Mouse (Mus musculus): ENCODE results near the gene Samd1. TPM values are rescaled to one million over a fixed set of nuclear protein-coding genes. Genes with fewer than 3 reads are reported as not detected.

Gene Samd1
- total and polyA plus RNA-seq, 3 experiments, result 111 to 121 TPM; not detected in 1

DNA sequence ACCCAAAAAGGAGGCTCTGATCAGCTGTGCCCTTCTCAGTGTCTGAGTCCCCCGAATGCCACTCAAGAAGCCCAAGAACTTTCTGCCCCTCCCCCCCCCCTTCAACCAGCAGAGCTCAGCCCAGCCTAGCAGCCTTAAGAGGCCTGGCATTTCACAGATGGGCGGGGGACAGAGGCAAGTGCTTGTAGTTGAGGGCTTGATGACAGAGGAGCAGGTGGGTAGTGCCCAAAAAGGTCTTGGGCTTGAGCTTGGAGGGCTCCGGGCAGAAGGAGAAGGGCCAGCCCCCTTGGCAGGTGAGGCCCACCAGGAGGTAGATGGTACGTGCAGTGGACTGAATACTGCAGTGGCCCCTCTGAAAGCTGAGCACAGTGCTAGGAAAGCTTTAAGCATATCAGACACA, 23.0 kb upstream of the Samd1 start:
- Histone ChIP-seq H3K27ac (ENCODE audit: control insufficient read depth, low read depth, low read length) (no peak overlapping the region), H3K9ac (ENCODE audit: control insufficient read depth, low read depth, low read length, poor library complexity, severe bottlenecking) (no peak overlapping the region), H3K79me2 (ENCODE audit: control insufficient read depth, insufficient read depth, low read length, poor library complexity) (peaks cover 8% of the 10 kb centered on the region), H3K27me3 (ENCODE audit: control insufficient read depth in 1 of 2, insufficient read depth in 2 of 2, low read length in 2 of 2) (no peaks in the 10 kb centered on the region), H3K36me3 (ENCODE audit: control insufficient read depth in 1 of 2, insufficient read depth in 2 of 2, low read length in 2 of 2) (no peaks in the 10 kb centered on the region; a peak in 2 of 4 replicates), H3K4me1 (ENCODE audit: control insufficient read depth in 1 of 2, insufficient read depth in 2 of 2, low read length in 2 of 2) (peaks cover 2 to 9% of the 10 kb centered on the region in 2 experiments; a peak in 2 of 4 replicates), H3K9me3 (replicated peaks; ENCODE audit: insufficient read depth, low read length) (no peaks in the 10 kb centered on the region), H3K4me3 (ENCODE audit: control insufficient read depth in 1 of 2, insufficient read depth in 1 of 2, low read depth in 2 of 2, low read length in 2 of 2) (no peak overlapping the region)
- DNase-seq (ENCODE audit: low read depth, low spot score), result no peak
- no peak for TF ChIP-seq EP300 (IDR thresholded peaks at IDR 0.05; ENCODE audit: low read depth in 1 of 2, low read length in 2 of 2)
- no peak for TF ChIP-seq POLR2A (IDR thresholded peaks at IDR 0.05; ENCODE audit: control insufficient read depth in 1 of 2, insufficient read depth in 1 of 2, low read depth in 1 of 2, low read length in 2 of 2, poor library complexity in 1 of 2)
- no peak for TF ChIP-seq RAD21 (IDR thresholded peaks at IDR 0.05; ENCODE audit: low read depth, low read length)
- no peak for TF ChIP-seq MEF2A (IDR thresholded peaks at IDR 0.05; ENCODE audit: extremely low read depth, insufficient replicate concordance, low read depth, low read length, poor library complexity, severe bottlenecking)
- no peak for TF ChIP-seq NELFE (IDR thresholded peaks at IDR 0.05; ENCODE audit: low read depth, low read length)
- TF ChIP-seq SIN3A (IDR thresholded peaks at IDR 0.05; ENCODE audit: low read length), result no peak
- TF ChIP-seq GATA1 (IDR thresholded peaks at IDR 0.05; ENCODE audit: low read depth, low read length), result no peak
- TF ChIP-seq USF2 (IDR thresholded peaks at IDR 0.05; ENCODE audit: borderline replicate concordance in 1 of 2, insufficient read depth in 1 of 2, low read depth in 1 of 2, low read length in 2 of 2), result no peak
- TF ChIP-seq ZNF384 (IDR thresholded peaks at IDR 0.05; ENCODE audit: low read depth, low read length), result no peak
- no peak for TF ChIP-seq USF1 (IDR thresholded peaks at IDR 0.05; ENCODE audit: low read depth, low read length)
- TF ChIP-seq TCF12 (IDR thresholded peaks at IDR 0.05; ENCODE audit: low read depth, low read length), result no peak
- TF ChIP-seq MAX (IDR thresholded peaks at IDR 0.05; ENCODE audit: low read length), result no peak
- TF ChIP-seq UBTF (IDR thresholded peaks at IDR 0.05; ENCODE audit: borderline replicate concordance, insufficient read depth, low read depth, low read length), result no peak
- TF ChIP-seq RCOR1 (IDR thresholded peaks at IDR 0.05; ENCODE audit: low read depth, low read length), result no peak
- no peak for TF ChIP-seq ZC3H11A (IDR thresholded peaks at IDR 0.05; ENCODE audit: low read depth, low read length)

GRCm38 (mm10) chr8:83976101-83976630, 21.3 kb upstream of the Samd1 start:
- Histone ChIP-seq H3K9ac (ENCODE audit: control insufficient read depth, low read depth, low read length, poor library complexity, severe bottlenecking) (no peak overlapping the region), H3K27ac (ENCODE audit: control insufficient read depth, low read depth, low read length) (no peak overlapping the region), H3K4me3 (ENCODE audit: control insufficient read depth in 1 of 2, insufficient read depth in 1 of 2, low read depth in 2 of 2, low read length in 2 of 2) (no peak overlapping the region), H3K4me1 (ENCODE audit: control insufficient read depth in 1 of 2, insufficient read depth in 2 of 2, low read length in 2 of 2) (peaks cover 2 to 9% of the 10 kb centered on the region in 2 experiments; a peak in 2 of 4 replicates), H3K9me3 (replicated peaks; ENCODE audit: insufficient read depth, low read length) (no peaks in the 10 kb centered on the region), H3K36me3 (ENCODE audit: control insufficient read depth in 1 of 2, insufficient read depth in 2 of 2, low read length in 2 of 2) (no peaks in the 10 kb centered on the region; a peak in 1 of 4 replicates), H3K27me3 (ENCODE audit: control insufficient read depth in 1 of 2, insufficient read depth in 2 of 2, low read length in 2 of 2) (no peaks in the 10 kb centered on the region), H3K79me2 (ENCODE audit: control insufficient read depth, insufficient read depth, low read length, poor library complexity) (peaks cover 8% of the 10 kb centered on the region)
- peak; percentile 22 for TF ChIP-seq RAD21 (IDR thresholded peaks at IDR 0.05; ENCODE audit: low read depth, low read length)
- no peak for TF ChIP-seq GABPA (IDR thresholded peaks at IDR 0.05; ENCODE audit: low read depth, low read length)
- no peak for TF ChIP-seq SIN3A (IDR thresholded peaks at IDR 0.05; ENCODE audit: low read length)
- TF ChIP-seq POLR2A (IDR thresholded peaks at IDR 0.05; ENCODE audit: control insufficient read depth in 1 of 2, insufficient read depth in 1 of 2, low read depth in 1 of 2, low read length in 2 of 2, poor library complexity in 1 of 2), result no peak
- TF ChIP-seq JUND (IDR thresholded peaks at IDR 0.05; ENCODE audit: low read depth, low read length), result no peak
- peak; percentile 41 to 53 (median 44) for TF ChIP-seq CTCF (IDR thresholded peaks at IDR 0.05 in 2 of 3, conservative IDR thresholded peaks at IDR 0.05 in 1 of 3; ENCODE audit: control insufficient read depth in 1 of 3, insufficient read depth in 1 of 3, low read depth in 2 of 3, low read length in 3 of 3, poor library complexity in 1 of 3, severe bottlenecking in 1 of 3)
- no peak for TF ChIP-seq ELF1 (IDR thresholded peaks at IDR 0.05; ENCODE audit: low read depth, low read length)
- DNase-seq (ENCODE audit: low read depth, low spot score), result peak; percentile 32

Measured in MEL (cell line).